ENCODE assay signal across 17 mouse cellular contexts in genomic region chr1:92000226-92000625, GRCm38 (mm10).
"Had no signal": no experiment of that assay in that cellular context is flagged by ENCODE, and none has a peak within 500 bp of the region (broad histone marks: within the 10 kb centered on the region; RNA-seq: fewer than 3 reads in every experiment).

No protein-coding gene starts in this region.

- H3K4me3 ChIP-seq: lung, embryonic 15.5 days; midbrain, embryonic 10.5 days; midbrain, embryonic 12.5 days; myocyte; neural tube, embryonic 13.5 days; neural tube, embryonic 15.5 days had no signal

- H3K27me3 ChIP-seq: lung, embryonic 15.5 days; midbrain, embryonic 12.5 days; neural tube, embryonic 13.5 days; neural tube, embryonic 15.5 days had no signal

- H3K27ac ChIP-seq: lung, embryonic 15.5 days; midbrain, embryonic 10.5 days; midbrain, embryonic 12.5 days; neural tube, embryonic 13.5 days; neural tube, embryonic 15.5 days had no signal

- DNase-seq: lung, adult 2 months; lung, postnatal 4 days; midbrain, embryonic 14.5 days; retina, postnatal 1 day; right cerebral cortex, adult 18-20 months; right cerebral cortex, postnatal 25 days; right cerebral cortex, postnatal 4 days; spleen, adult 18-20 months; thymus, adult 18-20 months; thymus, postnatal 14 days; thymus, postnatal 36 days had no signal

- H3K4me1 ChIP-seq: lung, embryonic 15.5 days; midbrain, embryonic 10.5 days; midbrain, embryonic 12.5 days; neural tube, embryonic 13.5 days had no signal
